Mouse (Mus musculus) testis, adult 2 months (tissue): ENCODE measurements at regions not wholly inside any gene's neighbourhood (a gene's known extent, or its start where the extent isn't known, plus 50 kb on each side); places are given as distances from the start of the nearest gene placed in this dataset.
A peak's percentile ranks its signal among the peaks of the same experiment; 100 is the strongest.

Experiments used
- H3K27ac ChIP-seq: fragments of 200-500 bp; 2 replicates; pipeline ENCODE4 v1.5.1; 2012; ENCODE audit warnings: low read depth, low read length; ENCODE audit not compliant: control insufficient read depth, insufficient read depth
- H3K27me3 ChIP-seq: fragments of 200-500 bp; 2 replicates; pipeline ENCODE4 v1.6.1; 2012; ENCODE audit warnings: mild to moderate bottlenecking, low read length, moderate library complexity; ENCODE audit not compliant: control insufficient read depth, insufficient read depth
- H3K36me3 ChIP-seq: fragments of 200-500 bp; 2 replicates; pipeline ENCODE4 v1.6.1; 2012; ENCODE audit warnings: mild to moderate bottlenecking, low read length; ENCODE audit not compliant: control insufficient read depth, insufficient read depth
- H3K4me1 ChIP-seq: fragments of 200-500 bp; 2 replicates; pipeline ENCODE4 v1.6.1; 2012; ENCODE audit warnings: low read length; ENCODE audit not compliant: control insufficient read depth, insufficient read depth
- H3K4me3 ChIP-seq: fragments of 200-500 bp; 2 replicates; pipeline ENCODE4 v1.5.1; 2012; ENCODE audit warnings: low read depth, mild to moderate bottlenecking, low read length, moderate library complexity, mixed read lengths; ENCODE audit not compliant: control insufficient read depth
- CTCF ChIP-seq: fragments of 200-500 bp; IDR thresholded peaks from 2 replicates; pipeline ENCODE4 v1.5.1; 2012; ENCODE audit warnings: low read depth, mild to moderate bottlenecking, inconsistent platforms, low read length, moderate library complexity; ENCODE audit not compliant: control insufficient read depth, insufficient read depth, insufficient replicate concordance
- POLR2A ChIP-seq: fragments of 200-500 bp; IDR thresholded peaks from 2 replicates; pipeline ENCODE4 v1.6.1; 2012; ENCODE audit warnings: low read depth, mild to moderate bottlenecking, inconsistent platforms, low read length, moderate library complexity; ENCODE audit not compliant: control insufficient read depth

- H3K4me3 ChIP-seq = no peak overlapping the region
- no peaks in the 10 kb centered on the region for H3K4me1 ChIP-seq
- TF ChIP-seq CTCF = no peak
- H3K36me3 ChIP-seq = no peaks in the 10 kb centered on the region
- H3K27ac ChIP-seq = no peak overlapping the region
- no peaks in the 10 kb centered on the region for H3K27me3 ChIP-seq
Observed at GRCm38 (mm10) chr16:24222759-24223526, 170.4 kb upstream of the Lpp start.

GRCm38 (mm10) chr16:24221992-24222391 lies 171.3 kb upstream of the Lpp start:
- H3K4me1 ChIP-seq = no peaks in the 10 kb centered on the region
- no peaks in the 10 kb centered on the region for H3K36me3 ChIP-seq
- H3K27me3 ChIP-seq = no peaks in the 10 kb centered on the region
- H3K4me3 ChIP-seq = no peak overlapping the region
- TF ChIP-seq CTCF (no peak), POLR2A (no peak)
- H3K27ac ChIP-seq = no peak overlapping the region

DNA sequence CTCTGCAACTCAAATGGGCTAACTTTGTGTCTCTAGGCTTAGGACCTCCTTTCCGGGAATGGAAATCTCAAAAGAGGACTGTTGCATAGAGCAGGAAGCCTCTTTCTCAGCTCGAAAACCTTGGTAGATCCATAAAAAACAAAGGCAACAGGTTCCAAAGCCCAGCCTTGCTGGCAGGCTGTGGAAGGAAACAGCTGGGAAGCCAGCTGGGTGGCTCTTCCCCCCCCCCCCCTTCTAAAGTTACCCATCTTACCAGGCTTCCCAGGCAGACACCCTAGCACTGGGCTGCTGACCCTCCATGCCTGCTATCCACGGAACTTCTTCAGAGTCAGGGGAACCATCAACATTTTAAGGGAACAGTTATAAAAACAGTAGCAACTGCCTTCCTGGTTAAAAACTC lies 172.7 kb upstream of the Lpp start:
- Histone ChIP-seq H3K27ac (no peak overlapping the region), H3K27me3 (no peaks in the 10 kb centered on the region), H3K36me3 (no peaks in the 10 kb centered on the region), H3K4me3 (no peak overlapping the region), H3K4me1 (no peaks in the 10 kb centered on the region)
- no peak for TF ChIP-seq CTCF
- no peak for TF ChIP-seq POLR2A

GRCm38 (mm10) chr16:24219691-24220090 lies 173.6 kb upstream of the Lpp start:
- no peaks in the 10 kb centered on the region for H3K36me3 ChIP-seq
- TF ChIP-seq CTCF (no peak), POLR2A (no peak)
- H3K4me3 ChIP-seq = no peak overlapping the region
- H3K27me3 ChIP-seq = no peaks in the 10 kb centered on the region
- no peaks in the 10 kb centered on the region for H3K4me1 ChIP-seq
- H3K27ac ChIP-seq = no peak overlapping the region

GRCm38 (mm10) chr16:24218850-24219185 lies 174.5 kb upstream of the Lpp start:
- no peaks in the 10 kb centered on the region for H3K36me3 ChIP-seq
- H3K27me3 ChIP-seq = no peaks in the 10 kb centered on the region
- no peak for TF ChIP-seq POLR2A
- TF ChIP-seq CTCF = no peak
- H3K4me3 ChIP-seq = no peak overlapping the region
- H3K4me1 ChIP-seq = no peaks in the 10 kb centered on the region
- H3K27ac ChIP-seq = no peak overlapping the region

GRCm38 (mm10) chr16:24218162-24218849 lies 175.0 kb upstream of the Lpp start:
- Histone ChIP-seq H3K4me1 (no peaks in the 10 kb centered on the region), H3K27me3 (no peaks in the 10 kb centered on the region), H3K36me3 (no peaks in the 10 kb centered on the region), H3K4me3 (no peak overlapping the region), H3K27ac (no peak overlapping the region)
- no peak for TF ChIP-seq CTCF
- TF ChIP-seq POLR2A = no peak

GRCm38 (mm10) chr16:24216828-24217227 lies 176.5 kb upstream of the Lpp start:
- Histone ChIP-seq H3K36me3 (no peaks in the 10 kb centered on the region), H3K4me1 (no peaks in the 10 kb centered on the region), H3K27me3 (no peaks in the 10 kb centered on the region), H3K4me3 (peak overlapping the region; percentile 43), H3K27ac (no peak overlapping the region)
- TF ChIP-seq POLR2A (no peak), CTCF (no peak)
